In genomic region chr5:29198960-29199488, GRCm38 (mm10) we compare ENCODE assay signal across 16 mouse cellular contexts. TPM values are rescaled to one million over a fixed set of nuclear protein-coding genes. Genes with fewer than 3 reads are reported as not detected.
"Had no signal": no experiment of that assay in that cellular context is flagged by ENCODE, and none has a peak within 500 bp of the region (broad histone marks: within the 10 kb centered on the region; RNA-seq: fewer than 3 reads in every experiment).

No protein-coding gene starts in this region.

- H3K4me3 ChIP-seq: limb, embryonic 12.5 days; liver, embryonic 13.5 days; midbrain, embryonic 12.5 days; neural tube, embryonic 13.5 days had no signal

- H3K9me3 ChIP-seq: limb, embryonic 12.5 days; liver, embryonic 13.5 days; midbrain, embryonic 12.5 days; neural tube, embryonic 13.5 days had no signal

- H3K9ac ChIP-seq: limb, embryonic 12.5 days; liver, embryonic 13.5 days; liver, postnatal 0 days; midbrain, embryonic 12.5 days; neural tube, embryonic 13.5 days had no signal

- H3K4me2 ChIP-seq: limb, embryonic 12.5 days; liver, embryonic 13.5 days; midbrain, embryonic 12.5 days; neural tube, embryonic 13.5 days had no signal

- H3K36me3 ChIP-seq: limb, embryonic 12.5 days; liver, embryonic 13.5 days; midbrain, embryonic 12.5 days; neural tube, embryonic 13.5 days had no signal

- H3K27me3 ChIP-seq: limb, embryonic 12.5 days; midbrain, embryonic 12.5 days; neural tube, embryonic 13.5 days had no signal

- ATAC-seq: liver, postnatal 0 days; midbrain, embryonic 16.5 days had no signal

- DNase-seq: kidney, adult 8-10 months; kidney, postnatal 36 days; layer of hippocampus, adult 9-11 months; layer of hippocampus, postnatal 36 days; liver; liver, embryonic 13.5 days; liver, postnatal 0 days; right cerebral cortex, postnatal 14 days; thymus, adult 2 months; thymus, postnatal 25 days had no signal

- H3K27ac ChIP-seq: limb, embryonic 12.5 days; liver, embryonic 13.5 days; midbrain, embryonic 12.5 days; neural tube, embryonic 13.5 days; stomach, postnatal 0 days had no signal

RNA-seq across cellular contexts. Expression of gene Rnf32, which starts 3.2 kb away (rescaled TPM):
- total RNA-seq: megakaryocyte-erythroid progenitor cell, adult 5-6 weeks had no signal
